In genomic region chr9:76000876-76001858, GRCm38 (mm10) we compare ENCODE assay signal across 10 mouse cellular contexts. TPM values are rescaled to one million over a fixed set of nuclear protein-coding genes. Genes with fewer than 3 reads are reported as not detected.
DNase-seq lines count a peak whose midpoint lies in the region; ATAC-seq lines count a peak whose summit lies in the region.
"Had no signal": no experiment of that assay in that cellular context is flagged by ENCODE, and none has a peak within 500 bp of the region (broad histone marks: within the 10 kb centered on the region; RNA-seq: fewer than 3 reads in every experiment).

No protein-coding gene starts in this region.

- H3K27me3 ChIP-seq in embryonic facial prominence, embryonic 11.5 days (ENCODE audit: control insufficient read depth, insufficient read depth, low read length) = no peaks in the 10 kb centered on the region
- H3K27me3 ChIP-seq in embryonic facial prominence, embryonic 10.5 days (replicated peaks; ENCODE audit: low read depth, poor library complexity, severe bottlenecking) = no peaks in the 10 kb centered on the region
- no peaks in the 10 kb centered on the region for H3K27me3 ChIP-seq in hindbrain, embryonic 16.5 days (replicated peaks; ENCODE audit: control insufficient read depth, insufficient read depth, low read length)
- H3K27me3 ChIP-seq: embryonic facial prominence, embryonic 13.5 days had no signal

- DNase-seq in embryonic facial prominence, embryonic 11.5 days (ENCODE audit: low spot score) = peak; percentile 32
- DNase-seq in embryonic facial prominence, embryonic 10.5 days (ENCODE audit: low spot score) = no peak
- DNase-seq in kidney, postnatal 14 days = peak; percentile 15
- DNase-seq in kidney, adult 9 months = no peak
- DNase-seq in 416B (ENCODE audit: low read depth) = peak; percentile 68
- DNase-seq in ovary, adult 18-20 months (ENCODE audit: low spot score) = no peak
- no peak for DNase-seq in urinary bladder, postnatal 25 days (ENCODE audit: low spot score)
- DNase-seq: B cell, adult 2 months had no signal

- no peak overlapping the region for H3K4me3 ChIP-seq in embryonic facial prominence, embryonic 11.5 days (ENCODE audit: low read depth, low read length)
- no peak overlapping the region for H3K4me3 ChIP-seq in embryonic facial prominence, embryonic 10.5 days
- H3K4me3 ChIP-seq in hindbrain, embryonic 16.5 days (ENCODE audit: low read length) = no peak overlapping the region
- H3K4me3 ChIP-seq: embryonic facial prominence, embryonic 13.5 days had no signal

- 56% methylated on average over 10 of the region's 10 CpGs for WGBS in embryonic facial prominence, embryonic 11.5 days
- WGBS in embryonic facial prominence, embryonic 10.5 days = 58% methylated on average over 10 of the region's 10 CpGs
- WGBS in hindbrain, embryonic 16.5 days = 35% methylated on average over 10 of the region's 10 CpGs

- H3K36me3 ChIP-seq in embryonic facial prominence, embryonic 11.5 days (replicated peaks; ENCODE audit: control insufficient read depth, insufficient read depth, low read depth, low read length) = no peaks in the 10 kb centered on the region
- H3K36me3 ChIP-seq in embryonic facial prominence, embryonic 10.5 days (replicated peaks) = no peaks in the 10 kb centered on the region
- H3K36me3 ChIP-seq in hindbrain, embryonic 16.5 days (ENCODE audit: control insufficient read depth, insufficient read depth, low read length) = no peaks in the 10 kb centered on the region
- H3K36me3 ChIP-seq: embryonic facial prominence, embryonic 13.5 days had no signal

- H3K4me2 ChIP-seq in embryonic facial prominence, embryonic 11.5 days (ENCODE audit: low read depth, low read length) = no peak overlapping the region
- H3K4me2 ChIP-seq in hindbrain, embryonic 16.5 days (ENCODE audit: low read length) = peak overlapping the region; percentile 38
- H3K4me2 ChIP-seq: embryonic facial prominence, embryonic 13.5 days had no signal

- H3K9ac ChIP-seq in embryonic facial prominence, embryonic 11.5 days (replicated peaks; ENCODE audit: low read length) = no peak overlapping the region
- H3K9ac ChIP-seq in hindbrain, embryonic 16.5 days (ENCODE audit: low read depth, low read length) = no peak overlapping the region
- H3K9ac ChIP-seq: embryonic facial prominence, embryonic 13.5 days had no signal

- H3K4me1 ChIP-seq in embryonic facial prominence, embryonic 11.5 days (ENCODE audit: control insufficient read depth, insufficient read depth, low read length) = no peaks in the 10 kb centered on the region
- peaks cover 4% of the 10 kb centered on the region; the same call in 1 of the 2 replicates for H3K4me1 ChIP-seq in embryonic facial prominence, embryonic 10.5 days
- H3K4me1 ChIP-seq in hindbrain, embryonic 16.5 days (ENCODE audit: control insufficient read depth, insufficient read depth, low read depth, low read length) = peaks cover 2% of the 10 kb centered on the region; the same call in 1 of the 2 replicates

- H3K9me3 ChIP-seq in embryonic facial prominence, embryonic 11.5 days (replicated peaks; ENCODE audit: control insufficient read depth, low read length) = no peaks in the 10 kb centered on the region
- no peaks in the 10 kb centered on the region for H3K9me3 ChIP-seq in embryonic facial prominence, embryonic 10.5 days
- no peaks in the 10 kb centered on the region for H3K9me3 ChIP-seq in hindbrain, embryonic 16.5 days (ENCODE audit: control insufficient read depth, low read length)
- H3K9me3 ChIP-seq: embryonic facial prominence, embryonic 13.5 days had no signal

- ATAC-seq in embryonic facial prominence, embryonic 11.5 days (replicated peaks; ENCODE audit: insufficient number of reproducible peaks, low FRiP score, low TSS enrichment, low read depth) = no peak
- peak; percentile 82 for ATAC-seq in hindbrain, embryonic 16.5 days

- no peak overlapping the region for H3K27ac ChIP-seq in embryonic facial prominence, embryonic 11.5 days (replicated peaks; ENCODE audit: low read depth, low read length)
- H3K27ac ChIP-seq in embryonic facial prominence, embryonic 10.5 days (replicated peaks) = no peak overlapping the region
- H3K27ac ChIP-seq in hindbrain, embryonic 16.5 days (ENCODE audit: low read depth, low read length) = no peak overlapping the region
- H3K27ac ChIP-seq: embryonic facial prominence, embryonic 13.5 days had no signal

RNA-seq across cellular contexts. Expression of gene Hmgcll1, which starts 13.5 kb away (rescaled TPM):
- 7.1 and 8.9 TPM in 2 replicates for polyA plus RNA-seq in embryonic facial prominence, embryonic 11.5 days (2014; fragmentation: Nextera tagmentation; extraction: Ambion mirVana)
- 4.0 TPM in 2 replicates for polyA plus RNA-seq in embryonic facial prominence, embryonic 10.5 days (2016; fragmentation: Nextera tagmentation; extraction: Ambion mirVana)
- 22.8 and 22.9 TPM in 2 replicates for polyA plus RNA-seq in hindbrain, embryonic 16.5 days (2015; fragmentation: Nextera tagmentation; extraction: Ambion mirVana)

Comparison
In these comparisons a context has a peak if more than half of its experiments do, and no peak if none do; other contexts are left out.
1. DNase-seq: peak in embryonic facial prominence, embryonic 11.5 days (single experiment), kidney, postnatal 14 days (single experiment) and 416B (single experiment); none in embryonic facial prominence, embryonic 10.5 days (single experiment), kidney, adult 9 months (single experiment), ovary, adult 18-20 months (single experiment) and urinary bladder, postnatal 25 days (single experiment).